Mouse (Mus musculus): ENCODE data around the gene Hist1h2ag.
"Not testable (repeated sequence)": the region's sequence is repeated elsewhere in the genome, so short reads cannot be mapped to it uniquely, and the experiment has no call there.

Gene Hist1h2ag

DNA sequence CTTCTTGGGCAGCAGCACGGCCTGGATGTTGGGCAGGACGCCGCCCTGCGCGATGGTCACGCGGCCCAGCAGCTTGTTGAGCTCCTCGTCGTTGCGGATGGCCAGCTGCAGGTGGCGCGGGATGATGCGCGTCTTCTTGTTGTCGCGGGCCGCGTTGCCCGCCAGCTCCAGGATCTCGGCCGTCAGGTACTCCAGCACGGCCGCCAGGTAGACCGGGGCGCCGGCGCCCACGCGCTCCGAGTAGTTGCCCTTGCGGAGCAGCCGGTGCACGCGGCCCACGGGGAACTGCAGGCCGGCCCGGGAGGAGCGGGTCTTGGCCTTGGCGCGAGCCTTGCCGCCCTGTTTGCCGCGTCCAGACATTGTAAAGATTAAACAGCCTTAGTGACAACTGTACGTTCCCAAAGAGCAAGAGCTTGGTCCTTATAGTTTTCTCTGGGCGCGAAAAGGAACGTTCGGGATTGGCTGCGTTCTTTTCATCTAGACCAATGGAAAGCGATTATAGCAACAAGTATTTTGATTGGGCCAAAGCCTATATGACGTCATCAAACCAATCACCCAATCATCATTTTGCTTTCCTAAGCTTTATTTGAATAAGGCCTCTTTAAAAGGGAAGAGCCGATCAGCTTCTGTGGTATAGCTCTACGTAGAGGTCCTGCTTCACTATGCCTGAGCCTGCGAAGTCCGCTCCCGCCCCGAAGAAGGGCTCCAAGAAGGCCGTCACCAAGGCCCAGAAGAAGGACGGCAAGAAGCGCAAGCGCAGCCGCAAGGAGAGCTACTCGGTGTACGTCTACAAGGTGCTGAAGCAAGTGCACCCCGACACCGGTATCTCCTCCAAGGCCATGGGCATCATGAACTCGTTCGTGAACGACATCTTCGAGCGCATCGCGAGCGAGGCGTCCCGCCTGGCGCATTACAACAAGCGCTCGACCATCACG is at the start of gene Hist1h2ag, which contains the start of gene Hist1h2bj:
Gene Hist1h2ag (minus strand): TSS at position 377 of the 935 bp plus-strand sequence.
Gene Hist1h2bj (plus strand): TSS at position 647 of the 935 bp plus-strand sequence.
- peak; percentile 82 to 84 for DNase-seq (ENCODE audit: low spot score in 2 of 2)

DNA sequence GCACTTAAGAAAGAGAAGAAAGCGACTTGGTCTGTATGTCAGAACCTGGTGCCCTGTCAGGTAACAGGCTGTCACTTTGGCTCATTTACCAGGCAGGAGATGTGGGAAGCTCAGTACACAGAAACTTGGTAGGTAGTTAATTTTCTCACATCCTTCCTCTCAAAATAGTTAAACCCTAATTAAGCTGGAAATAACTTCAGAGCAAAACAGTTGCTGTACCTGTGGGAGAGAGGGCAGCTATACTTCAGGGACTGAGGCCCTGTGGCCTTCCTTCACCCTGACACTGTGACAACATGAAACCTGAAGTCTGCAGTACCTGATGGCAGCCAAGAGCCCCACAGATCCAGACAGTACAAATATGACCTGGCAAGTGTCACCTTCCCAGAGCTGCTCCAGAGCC is 41.4 kb upstream of the Hist1h2ag start, which contains the start of gene Vmn1r188:
Gene Vmn1r188 (plus strand): TSS at position 301 of the 400 bp plus-strand sequence.
- not testable (repeated sequence) for DNase-seq (ENCODE audit: low spot score in 2 of 2)

DNA sequence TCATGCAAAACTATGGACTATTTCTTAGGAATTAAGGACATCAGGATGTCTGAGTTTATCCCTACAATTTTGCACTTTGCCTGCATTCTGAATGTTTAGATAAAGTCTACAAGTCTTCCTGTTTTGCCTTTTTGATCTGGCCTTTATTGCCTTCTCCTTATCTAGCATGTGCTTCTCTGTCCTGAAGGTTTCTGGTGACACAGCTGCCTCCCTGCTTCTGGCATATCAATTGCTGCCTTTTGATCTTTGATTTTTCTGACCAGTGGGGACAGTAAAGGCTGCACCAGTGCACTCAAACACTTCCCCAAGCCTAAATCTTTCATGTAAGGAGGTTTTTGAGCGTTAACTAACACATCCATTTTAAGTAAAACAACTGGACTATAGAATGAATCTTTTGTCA is 20.7 kb upstream of the Hist1h2ag start:
- DNase-seq (ENCODE audit: low spot score in 2 of 2) = no peak

DNA sequence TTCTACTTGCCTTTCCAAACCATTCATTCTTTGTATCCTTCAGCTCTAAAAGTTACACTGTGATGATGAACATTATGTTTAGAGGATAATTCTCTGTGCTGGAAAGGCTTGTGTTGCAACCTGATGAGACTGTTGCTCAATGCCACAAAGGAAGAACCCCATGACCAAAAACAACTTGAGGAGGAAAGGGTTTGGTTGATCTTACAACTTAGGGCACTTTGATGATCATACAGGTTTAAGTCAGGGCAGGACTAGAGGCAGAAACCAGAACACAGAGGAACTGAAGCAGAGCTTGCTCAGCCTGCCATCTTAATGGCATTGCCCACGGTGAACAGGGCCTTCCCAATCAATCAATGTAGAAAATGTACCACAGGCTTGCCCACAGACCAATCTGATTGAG is 18.7 kb upstream of the Hist1h2ag start:
- no peak for DNase-seq (ENCODE audit: low spot score in 2 of 2)

DNA sequence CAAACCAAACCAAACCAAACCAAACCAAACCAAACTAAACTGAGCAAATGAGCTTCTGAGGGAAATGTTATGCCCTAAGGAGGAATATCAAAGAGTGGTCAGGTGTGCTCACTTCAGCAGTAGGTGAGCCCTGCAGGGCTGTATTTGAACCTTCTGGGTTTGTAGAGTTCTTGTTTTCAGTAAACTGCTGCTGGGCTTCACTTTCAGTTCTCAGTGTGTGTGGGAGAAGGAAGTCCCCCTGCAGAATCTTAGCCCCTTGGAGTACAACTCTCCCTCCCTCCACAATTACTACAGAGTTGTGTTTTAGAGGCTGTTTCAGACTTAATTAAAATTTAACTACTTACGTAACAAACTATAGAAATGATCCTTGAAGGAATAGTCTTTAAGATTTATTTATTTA is 11.0 kb upstream of the Hist1h2ag start:
- no peak for DNase-seq (ENCODE audit: low spot score in 2 of 2)

DNA sequence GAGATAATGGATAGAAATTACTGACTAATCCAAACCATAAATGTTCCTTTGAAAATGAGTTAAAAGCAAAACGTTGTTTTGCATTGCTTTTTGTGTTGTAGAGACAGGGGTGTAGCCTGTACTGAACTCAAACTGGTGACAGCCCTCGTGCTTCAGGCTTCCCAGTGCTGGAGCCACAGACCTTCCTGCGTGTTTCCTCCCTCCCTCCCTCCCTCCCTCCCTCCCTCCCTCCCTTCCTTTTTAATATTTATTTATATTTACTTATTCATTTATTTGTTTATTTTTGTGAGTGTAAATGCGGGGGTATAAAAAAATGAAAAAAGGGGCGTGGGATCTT is 8.7 kb upstream of the Hist1h2ag start:
- no peak for DNase-seq (ENCODE audit: low spot score in 2 of 2)

DNA sequence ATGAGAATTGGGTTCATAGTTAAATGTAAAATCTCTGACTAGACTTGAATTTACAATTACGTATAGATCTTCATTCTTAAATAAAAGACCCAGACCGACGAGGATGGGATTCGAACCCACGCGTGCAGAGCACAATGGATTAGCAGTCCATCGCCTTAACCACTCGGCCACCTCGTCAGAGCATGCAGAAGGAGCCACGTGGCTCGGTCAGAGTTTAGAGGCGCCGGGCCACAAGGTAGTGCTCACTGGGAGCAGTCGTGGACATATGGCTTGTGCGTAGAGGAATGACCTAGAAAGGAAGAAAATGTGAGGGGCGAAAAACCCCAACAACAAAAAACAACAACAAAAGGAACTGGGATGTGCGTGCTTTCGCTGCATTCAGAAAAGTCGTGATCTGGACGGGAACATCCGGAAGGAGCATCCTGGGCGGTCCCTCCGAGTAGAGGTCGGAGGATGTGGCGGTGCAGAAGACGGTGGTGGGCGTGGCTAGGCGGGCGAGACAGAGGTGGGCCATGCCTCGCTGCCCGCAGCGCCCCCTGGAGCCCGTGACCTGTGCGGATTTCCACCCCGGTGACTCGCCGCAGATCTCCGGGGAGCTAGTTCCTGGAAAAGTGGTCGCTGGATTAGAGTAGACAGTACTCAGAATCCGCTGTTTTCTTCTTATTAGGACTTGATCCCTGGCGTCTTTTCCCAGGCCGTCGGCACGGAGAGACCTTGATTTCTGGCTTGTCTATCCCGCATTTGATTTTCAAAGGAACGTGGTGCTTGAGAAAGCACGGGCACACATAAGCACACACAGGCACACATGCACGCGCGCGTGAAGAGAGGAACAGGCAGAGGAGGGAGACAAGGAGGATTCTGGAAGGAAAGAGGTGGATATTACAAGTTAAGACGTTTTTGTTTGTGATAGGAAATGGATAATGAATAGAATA is 8.1 kb upstream of the Hist1h2ag start:
- peak; percentile 82 to 87 for DNase-seq (ENCODE audit: low spot score in 2 of 2)

DNA sequence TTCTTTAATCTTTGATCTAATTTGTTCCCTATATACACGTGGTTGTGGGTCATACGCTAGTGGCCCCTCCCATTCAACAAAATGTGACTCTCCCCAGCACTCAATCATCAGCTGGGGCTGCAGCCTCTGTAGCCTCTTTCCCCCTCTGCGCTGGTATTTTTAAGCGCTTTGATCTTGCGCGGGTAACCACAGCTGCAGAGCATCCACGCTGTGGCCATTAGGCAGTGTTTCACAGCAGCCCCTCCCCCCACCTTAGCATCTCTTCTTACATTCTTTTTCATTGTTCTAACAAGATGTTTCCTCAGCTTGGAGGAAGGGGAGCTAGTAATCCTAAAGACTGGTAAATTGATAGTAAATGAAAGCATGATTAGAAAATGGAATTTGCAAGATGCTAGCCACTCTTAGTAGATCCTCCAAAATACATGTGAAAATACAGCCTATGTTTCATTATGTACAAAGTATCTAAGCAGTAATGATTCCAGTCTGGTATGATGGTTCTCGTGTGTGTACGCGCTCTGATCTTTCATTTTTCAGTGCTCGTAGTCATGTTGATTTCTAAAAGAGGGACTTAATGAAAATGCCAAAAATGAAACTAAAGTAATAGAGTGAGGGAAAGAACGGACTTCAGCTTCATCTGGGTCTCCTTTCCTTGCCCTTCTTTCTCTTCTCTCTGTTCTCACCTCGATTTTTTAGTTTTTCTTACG is 7.1 kb upstream of the Hist1h2ag start:
- DNase-seq (ENCODE audit: low spot score in 2 of 2) = no peak

DNA sequence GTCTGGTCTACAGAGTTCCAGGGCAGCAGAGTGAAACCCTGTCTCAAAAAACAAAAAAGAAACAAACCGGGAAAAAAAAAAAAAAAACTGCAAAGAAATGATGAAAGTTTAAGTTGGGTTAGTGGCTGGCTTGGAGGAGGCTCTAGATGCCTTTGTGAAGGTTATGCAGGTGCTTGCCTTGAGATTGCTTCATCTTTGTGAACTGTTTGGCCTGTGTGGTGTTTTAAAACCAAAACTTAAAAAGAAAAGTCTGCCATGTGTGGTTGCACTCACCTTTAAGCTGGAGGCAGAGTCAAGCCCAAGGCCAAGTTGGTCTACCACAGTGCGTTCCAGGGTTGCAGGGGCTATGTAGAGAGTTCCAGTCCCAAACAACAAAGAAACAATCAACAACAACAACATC is 6.3 kb upstream of the Hist1h2ag start:
- no peak for DNase-seq (ENCODE audit: low spot score in 2 of 2)

DNA sequence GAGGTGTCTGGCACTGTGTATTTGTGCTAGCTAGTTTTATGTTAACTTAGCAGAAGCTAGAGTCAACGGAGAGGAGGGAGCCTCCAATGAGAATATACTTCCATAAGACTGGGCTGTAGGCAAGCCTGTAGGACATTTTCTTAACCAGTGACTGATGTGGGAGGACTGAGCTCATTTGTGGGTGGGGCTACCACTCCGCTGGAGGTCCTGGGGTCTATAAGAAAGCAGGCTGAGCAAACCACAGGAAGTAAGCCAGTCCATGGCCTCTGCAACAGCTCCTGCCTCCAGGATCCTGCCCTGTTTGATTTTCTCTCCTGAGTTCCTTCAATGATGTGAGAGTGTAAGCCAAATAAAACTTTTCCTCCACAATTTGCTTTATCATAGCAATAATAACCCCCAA is 2.6 kb upstream of the Hist1h2ag start:
- DNase-seq (ENCODE audit: low spot score in 2 of 2) = no peak

DNA sequence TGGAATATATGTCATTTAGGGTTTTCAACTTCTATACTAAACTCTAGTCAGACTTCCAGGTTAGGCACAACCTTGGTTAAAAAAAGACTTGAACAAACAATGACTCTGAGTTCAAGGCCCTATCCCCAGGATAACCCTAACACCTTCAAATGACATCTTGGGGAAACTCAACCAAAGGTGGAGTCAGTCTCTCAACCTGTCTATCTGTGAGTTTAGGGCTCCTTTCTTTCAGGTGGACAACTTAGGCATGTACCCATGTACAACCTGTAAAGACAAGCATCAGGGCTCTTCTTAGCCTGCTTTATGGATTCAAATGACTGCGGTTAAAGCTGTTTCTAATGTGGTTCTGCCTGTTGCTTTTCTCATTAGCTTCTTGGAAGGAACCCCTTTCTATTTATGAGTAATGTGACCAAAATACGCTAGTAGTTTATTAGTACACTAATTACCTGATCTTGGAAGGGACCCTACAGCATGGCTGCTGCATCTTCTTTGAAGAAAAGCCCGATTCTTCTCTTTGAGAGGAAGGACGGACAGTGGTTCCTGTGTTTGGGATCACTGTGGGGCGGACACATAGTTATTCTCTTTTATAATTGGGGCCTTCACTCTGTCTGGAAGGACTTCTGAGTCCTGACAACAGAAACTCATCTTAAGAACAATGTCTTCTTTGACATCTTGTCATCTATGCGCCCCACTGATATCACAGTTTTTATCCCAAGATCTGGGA is 1.9 kb upstream of the Hist1h2ag start:
- no peak for DNase-seq (ENCODE audit: low spot score in 2 of 2)

DNA sequence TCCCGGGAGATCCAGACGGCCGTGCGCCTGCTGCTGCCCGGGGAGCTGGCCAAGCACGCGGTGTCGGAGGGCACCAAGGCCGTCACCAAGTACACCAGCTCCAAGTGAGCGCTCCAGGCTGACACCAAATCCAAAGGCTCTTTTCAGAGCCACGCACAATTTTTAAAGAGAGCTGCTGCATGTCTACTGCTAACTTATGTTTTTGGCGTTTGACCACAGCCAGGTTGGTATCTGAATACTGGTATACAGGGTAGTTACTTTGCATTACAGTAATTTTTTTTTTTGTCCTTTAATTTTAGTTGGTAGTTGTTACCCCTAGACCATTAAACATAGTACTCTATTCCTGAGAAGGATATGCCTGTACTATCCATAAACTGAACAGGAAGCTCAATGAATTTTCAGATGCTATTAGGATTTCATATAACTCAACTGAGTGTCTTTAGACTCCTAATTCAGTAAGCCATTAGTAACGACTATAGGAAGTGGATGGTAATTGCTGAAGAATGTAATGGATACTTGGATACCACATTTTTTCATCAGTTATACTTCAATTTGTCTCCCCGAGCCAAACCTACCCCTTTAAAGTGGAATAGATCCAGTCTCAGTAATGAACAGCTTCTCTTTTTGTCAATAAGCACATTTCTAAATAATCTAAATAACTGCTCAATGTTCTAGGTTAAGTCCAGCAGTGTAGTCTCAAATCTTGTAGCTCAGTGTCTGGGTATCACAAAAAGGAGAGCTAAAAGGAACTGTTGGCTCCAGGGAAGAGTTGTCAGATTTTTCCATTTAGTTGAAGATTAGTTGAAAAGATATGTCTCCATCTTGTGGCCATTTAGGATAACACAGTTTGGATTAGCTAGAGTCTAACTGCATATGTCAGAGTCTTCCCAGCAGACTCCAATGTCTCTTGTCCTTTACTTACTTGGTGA is 1.0 kb upstream of the Hist1h2ag start:
- no peak for DNase-seq (ENCODE audit: low spot score in 2 of 2)

DNA sequence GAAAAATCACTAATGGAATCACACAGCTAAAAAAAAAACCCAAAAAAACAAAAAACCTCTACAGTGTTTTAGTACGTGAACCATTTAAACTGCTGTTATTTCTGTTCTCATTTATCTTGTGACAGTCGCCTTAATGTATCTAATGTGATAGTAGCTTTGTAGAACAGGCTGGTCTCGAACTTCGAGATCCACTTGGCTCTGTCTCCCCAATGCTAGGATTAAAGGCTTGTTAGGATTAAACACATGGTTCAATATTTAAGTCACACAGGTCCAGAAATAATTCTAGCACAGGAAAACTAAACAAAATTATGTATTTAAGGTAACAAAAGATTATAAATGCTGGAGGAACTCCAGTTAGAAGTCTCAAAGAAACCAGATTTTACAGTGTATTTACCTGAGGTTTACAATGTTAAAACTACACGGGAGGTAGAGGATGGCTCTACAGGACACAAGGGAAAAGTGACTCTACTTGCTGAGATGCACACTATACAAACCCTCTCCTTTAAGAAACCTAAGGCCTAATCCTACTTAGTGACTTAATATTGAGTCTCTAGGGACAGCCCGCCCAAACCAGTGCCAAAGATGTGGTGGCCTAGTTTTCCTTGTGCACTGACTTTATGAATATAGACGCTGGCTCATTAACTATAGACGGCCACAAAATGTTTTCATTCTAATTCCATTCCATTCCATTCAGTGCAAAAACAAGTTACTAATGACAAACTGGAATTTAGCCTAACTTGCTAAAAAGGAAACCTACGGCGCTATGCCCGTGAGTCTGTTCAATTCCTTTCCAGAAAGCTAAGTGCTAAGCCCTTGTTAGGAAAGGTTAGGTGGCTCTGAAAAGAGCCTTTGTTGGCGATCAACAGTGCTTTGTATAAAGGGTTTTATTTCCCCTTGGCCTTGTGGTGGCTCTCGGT is 835 bp downstream of the Hist1h2ag start:
- DNase-seq (ENCODE audit: low spot score in 2 of 2) = no peak

DNA sequence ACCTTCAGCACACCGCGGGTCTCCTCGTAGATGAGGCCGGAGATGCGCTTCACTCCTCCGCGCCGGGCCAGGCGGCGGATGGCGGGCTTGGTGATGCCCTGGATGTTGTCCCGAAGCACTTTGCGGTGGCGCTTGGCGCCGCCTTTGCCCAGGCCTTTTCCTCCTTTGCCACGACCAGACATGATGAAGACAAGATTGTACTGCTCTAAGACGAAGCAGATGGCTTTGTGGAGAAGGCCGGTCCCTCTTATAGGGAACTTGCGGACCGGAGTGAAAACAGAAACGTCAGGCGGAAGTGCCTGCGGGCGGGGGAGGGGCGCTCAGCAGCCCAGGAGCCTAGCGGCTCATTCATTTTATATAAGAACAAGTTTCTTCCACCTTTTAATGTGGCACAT is 1.6 kb downstream of the Hist1h2ag start, which contains the start of gene Hist1h4i:
Gene Hist1h4i (minus strand): TSS at position 221 of the 395 bp plus-strand sequence.
- peak; percentile 96 to 98 for DNase-seq (ENCODE audit: low spot score in 2 of 2)

DNA sequence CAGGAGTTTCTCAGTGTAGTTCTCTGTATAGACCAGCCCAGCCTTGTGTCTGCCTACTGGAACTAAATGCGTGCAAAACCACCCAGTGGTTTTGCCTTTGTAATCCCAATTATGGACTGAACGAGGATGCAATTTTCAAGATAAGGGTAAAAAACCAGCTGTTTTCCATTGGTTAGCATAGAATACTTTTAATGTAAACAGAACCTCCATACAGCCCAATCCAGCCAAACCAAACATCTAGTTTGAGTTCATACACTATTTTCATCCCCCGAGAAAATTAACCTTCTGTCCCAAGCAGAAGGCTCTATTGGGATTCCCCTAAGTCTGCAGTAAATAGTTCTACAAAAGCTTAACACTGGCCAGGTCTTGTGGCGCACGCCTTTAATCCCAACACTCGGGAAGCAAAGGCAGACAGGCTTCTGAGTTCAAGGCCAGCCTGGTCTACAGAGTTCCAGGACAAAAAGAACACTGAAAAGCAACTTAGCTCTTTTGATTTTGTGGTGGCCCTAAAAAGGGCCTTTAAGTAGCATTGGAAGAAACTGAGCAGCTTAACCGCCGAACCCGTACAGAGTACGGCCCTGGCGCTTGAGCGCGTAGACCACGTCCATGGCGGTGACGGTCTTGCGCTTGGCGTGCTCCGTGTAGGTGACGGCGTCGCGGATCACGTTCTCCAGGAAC is 2.1 kb downstream of the Hist1h2ag start:
- no peak for DNase-seq (ENCODE audit: low spot score in 2 of 2)

DNA sequence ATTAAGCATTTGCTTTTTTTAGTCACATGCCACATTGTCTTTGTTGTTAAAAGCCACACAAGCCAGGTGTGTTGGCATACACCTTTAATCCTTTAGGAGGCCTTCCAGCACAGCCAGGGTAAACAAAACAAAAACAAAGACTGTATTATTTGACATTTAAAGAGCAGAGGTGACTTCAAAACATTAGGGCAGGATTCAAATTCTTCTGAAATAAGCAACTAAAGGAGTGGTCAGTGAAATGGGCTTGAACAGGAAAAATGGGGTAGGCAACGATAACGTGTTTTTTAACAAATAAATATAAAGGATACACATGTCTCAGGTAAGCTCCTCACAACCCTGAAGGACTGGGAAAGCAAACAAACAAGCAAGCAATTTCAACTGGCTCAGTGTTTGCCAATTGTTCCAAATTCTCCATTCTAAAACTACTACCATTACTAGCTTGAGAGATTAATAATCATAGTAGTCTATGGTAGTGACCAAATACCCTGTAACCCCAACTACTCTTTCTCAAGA is 2.7 kb downstream of the Hist1h2ag start:
- no peak for DNase-seq (ENCODE audit: low spot score in 2 of 2)

DNA sequence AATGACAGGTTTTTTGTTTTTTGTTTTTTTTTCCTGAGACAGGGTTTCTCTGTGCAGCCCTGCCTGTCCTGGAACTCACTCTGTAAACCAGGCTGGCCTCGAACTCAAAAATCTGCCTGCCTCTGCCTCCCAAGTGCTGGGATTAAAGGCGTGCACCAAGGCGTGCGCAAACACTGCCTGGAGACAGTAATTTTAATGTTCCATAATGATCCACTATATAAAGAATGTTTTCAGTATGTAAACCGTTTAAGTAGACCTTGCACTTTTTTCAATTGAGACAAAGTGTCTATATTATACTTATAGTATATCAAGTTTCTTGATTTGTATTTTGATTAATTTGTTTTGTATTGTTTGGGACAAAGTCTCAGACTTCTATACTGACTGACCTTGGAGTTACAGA is 3.4 kb downstream of the Hist1h2ag start:
- DNase-seq (ENCODE audit: low spot score in 2 of 2) = no peak

DNA sequence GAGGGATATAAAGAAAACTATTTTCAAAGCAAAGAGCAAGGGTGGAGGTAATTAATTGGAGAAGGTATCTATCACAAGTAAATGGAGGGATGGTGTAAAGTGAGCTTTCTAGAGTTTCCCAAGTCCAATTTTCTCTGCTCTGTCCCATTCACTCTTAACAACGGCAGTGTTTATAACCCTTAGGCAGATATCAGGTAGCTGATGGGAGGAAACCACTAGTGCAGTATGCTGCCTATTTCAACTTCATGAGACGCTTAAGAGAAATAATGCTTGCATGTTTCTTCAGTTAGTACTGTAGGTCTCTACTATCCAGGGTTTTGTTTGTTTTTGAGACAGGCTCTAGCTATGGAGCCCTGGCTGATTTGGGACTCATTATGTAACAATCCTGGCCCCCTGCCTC is 5.3 kb downstream of the Hist1h2ag start:
- DNase-seq (ENCODE audit: low spot score in 2 of 2) = no peak
